Mouse (Mus musculus): ENCODE results near the gene Ctu2.

- TF ChIP-seq POLR2A (IDR thresholded peaks at IDR 0.05; ENCODE audit: borderline replicate concordance, insufficient read depth, low read length) (no peak), CTCF (IDR thresholded peaks at IDR 0.05; ENCODE audit: borderline replicate concordance, insufficient read depth, low read depth, low read length) (no peak)
Observed at GRCm38 (mm10) chr8:122439336-122439735, 36.6 kb upstream of the Ctu2 start.

Data from cerebellum, adult 2 months (tissue).